Mouse (Mus musculus) ES-E14 (cell line): ENCODE data around the gene Dnah7c.
"Not testable (repeated sequence)": the region's sequence is repeated elsewhere in the genome, so short reads cannot be mapped to it uniquely, and the experiment has no call there.

ENCODE experiments used
- CHD2 ChIP-seq: IDR thresholded peaks from 2 replicates; pipeline ENCODE4 v1.6.1; 2014; ENCODE audit warnings: mild to moderate bottlenecking, low read depth, low read length, inconsistent platforms
- MAFK ChIP-seq: IDR thresholded peaks from 2 replicates; pipeline ENCODE4 v1.6.1; 2014; ENCODE audit warnings: mild to moderate bottlenecking, low read depth, low read length, inconsistent platforms; ENCODE audit not compliant: insufficient read depth

DNA sequence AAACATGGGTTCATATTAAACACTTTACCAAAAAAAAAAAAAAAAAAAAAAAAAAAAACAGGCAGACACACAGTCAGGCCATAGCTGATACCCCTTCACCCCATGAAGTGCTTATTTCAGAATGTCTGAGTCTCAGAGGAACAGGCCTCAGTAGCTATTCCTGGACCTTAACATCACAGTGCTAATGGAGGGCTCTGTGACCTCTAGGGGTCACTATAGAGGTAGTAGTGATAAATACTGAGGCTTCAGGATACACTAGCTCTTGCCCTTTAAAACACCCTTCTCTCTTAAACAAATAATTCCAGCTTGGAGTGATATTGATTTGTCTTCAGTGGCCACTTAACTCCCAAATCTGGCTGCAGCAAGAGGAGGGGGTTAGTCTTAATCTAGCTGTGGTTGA is 343.9 kb downstream of the Dnah7c start:
- TF ChIP-seq CHD2, MAFK: not testable (repeated sequence)
